Mouse (Mus musculus) myocyte (in vitro differentiated cells): Measurements from ENCODE around the gene Gtf2a1.

Source experiments
- E2F4 ChIP-seq: IDR thresholded peaks from one replicate; pipeline ENCODE4 v1.6.1; 2011; ENCODE audit warnings: mild to moderate bottlenecking, control low read depth, moderate library complexity; ENCODE audit not compliant: insufficient read depth
- MAX ChIP-seq: IDR thresholded peaks from one replicate; pipeline ENCODE4 v1.6.1; 2011; ENCODE audit warnings: low read depth, mild to moderate bottlenecking, control low read depth
- MYOD1 ChIP-seq, 3 experiments: IDR thresholded peaks; one replicate each; pipeline ENCODE4 v1.6.1; 2011; ENCODE audit warnings: control low read depth in 2 of 3, low read depth in 2 of 3, mild to moderate bottlenecking in 2 of 3, moderate library complexity in 1 of 3; ENCODE audit not compliant: insufficient read length in 2 of 3, control insufficient read depth in 1 of 3
- POLR2A ChIP-seq: IDR thresholded peaks from one replicate; pipeline ENCODE4 v1.6.1; 2011; ENCODE audit warnings: low read depth, mild to moderate bottlenecking, control low read depth, moderate library complexity; ENCODE audit not compliant: insufficient read length
- POLR2AphosphoS2 ChIP-seq: IDR thresholded peaks from one replicate; pipeline ENCODE4 v1.6.1; 2011; ENCODE audit warnings: low read depth, control low read depth; ENCODE audit not compliant: insufficient read length

- TF ChIP-seq POLR2A (no peak), E2F4 (no peak), MAX (no peak), POLR2AphosphoS2 (no peak), MYOD1 (IDR thresholded peaks at IDR 0.05; ENCODE audit: control insufficient read depth in 1 of 3, insufficient read length in 2 of 3, low read depth in 2 of 3) (no peak)
These were observed 6.9 kb downstream of the Gtf2a1 start for GRCm38 (mm10) chr12:91583409-91583808.
